Mouse (Mus musculus): ENCODE results near the gene Fosb.

The Fosb gene

GRCm38 (mm10) chr7:19309884-19310641 lies at the start of gene Fosb:
TSS of gene Fosb (minus strand) at chr7:19310051.
- peak; percentile 88 to 92 for DNase-seq (ENCODE audit: low spot score in 2 of 2)

GRCm38 (mm10) chr7:19359299-19359891 lies 49.5 kb upstream of the Fosb start, which contains the start of the genes Cd3eap and Ppp1r13l:
TSS of gene Cd3eap (minus strand) at chr7:19359483.
TSS of gene Ppp1r13l (plus strand) at chr7:19359749.
- DNase-seq (ENCODE audit: low spot score in 2 of 2), result peak; percentile 80 to 89

- DNase-seq (ENCODE audit: low spot score in 2 of 2), result no peak
Observed at GRCm38 (mm10) chr7:19358634-19359033, 48.8 kb upstream of the Fosb start.

- DNase-seq (ENCODE audit: low spot score in 2 of 2), result no peak
Observed at GRCm38 (mm10) chr7:19357381-19358375, 47.8 kb upstream of the Fosb start.

GRCm38 (mm10) chr7:19356311-19356710 lies 46.5 kb upstream of the Fosb start:
- no peak for DNase-seq (ENCODE audit: low spot score in 2 of 2)

GRCm38 (mm10) chr7:19354991-19355390 lies 45.1 kb upstream of the Fosb start:
- no peak for DNase-seq (ENCODE audit: low spot score in 2 of 2)

GRCm38 (mm10) chr7:19350221-19350620 lies 40.4 kb upstream of the Fosb start:
- no peak for DNase-seq (ENCODE audit: low spot score in 2 of 2)

GRCm38 (mm10) chr7:19349188-19349915 lies 39.5 kb upstream of the Fosb start:
- no peak for DNase-seq (ENCODE audit: low spot score in 2 of 2)

GRCm38 (mm10) chr7:19344938-19345471 lies 35.2 kb upstream of the Fosb start:
- DNase-seq (ENCODE audit: low spot score in 2 of 2), result peak; percentile 92 to 93

GRCm38 (mm10) chr7:19344237-19344847 lies 34.5 kb upstream of the Fosb start, which contains the start of gene Ercc1:
TSS of gene Ercc1 (plus strand) at chr7:19344778.
- DNase-seq (ENCODE audit: low spot score in 2 of 2), result no peak

- peak in 1 of 2 experiments; percentile 60 for DNase-seq (ENCODE audit: low spot score in 2 of 2)
Observed at GRCm38 (mm10) chr7:19343210-19343808, 33.5 kb upstream of the Fosb start.

- DNase-seq (ENCODE audit: low spot score in 2 of 2), result peak; percentile 80 to 89
Observed at GRCm38 (mm10) chr7:19342481-19343027, 32.7 kb upstream of the Fosb start.

GRCm38 (mm10) chr7:19341761-19342409 lies 32.0 kb upstream of the Fosb start:
- peak in 1 of 2 experiments; percentile 50 for DNase-seq (ENCODE audit: low spot score in 2 of 2)

- DNase-seq (ENCODE audit: low spot score in 2 of 2), result no peak
Observed at GRCm38 (mm10) chr7:19341250-19341649, 31.4 kb upstream of the Fosb start.

- DNase-seq (ENCODE audit: low spot score in 2 of 2), result no peak
Observed at GRCm38 (mm10) chr7:19338596-19338995, 28.7 kb upstream of the Fosb start.

- no peak for DNase-seq (ENCODE audit: low spot score in 2 of 2)
Observed at GRCm38 (mm10) chr7:19338060-19338459, 28.2 kb upstream of the Fosb start.

- no peak for DNase-seq (ENCODE audit: low spot score in 2 of 2)
Observed at GRCm38 (mm10) chr7:19337122-19337521, 27.3 kb upstream of the Fosb start.

- no peak for DNase-seq (ENCODE audit: low spot score in 2 of 2)
Observed at GRCm38 (mm10) chr7:19335583-19335982, 25.7 kb upstream of the Fosb start.

- peak; percentile 64 to 80 for DNase-seq (ENCODE audit: low spot score in 2 of 2)
Observed at GRCm38 (mm10) chr7:19332709-19333352, 23.0 kb upstream of the Fosb start.
